Mouse (Mus musculus) neural tube, embryonic 12.5 days (tissue): ENCODE measurements around the gene Tyro3. TPM values are rescaled to one million over a fixed set of nuclear protein-coding genes. Genes with fewer than 3 reads are reported as not detected.

Experiments used
- ATAC-seq: fragments of 200-750 bp; cut with Nextera tagmentation; 2 replicates; pipeline ENCODE4 v1.8.0; 2017; ENCODE audit warnings: low read depth, mild to moderate bottlenecking, moderate TSS enrichment, moderate library complexity; ENCODE audit not compliant: low FRiP score
- H3K27ac ChIP-seq: fragments of 300-500 bp; sonication (generic); 2 replicates; pipeline ENCODE4 v1.5.1; 2016
- H3K27me3 ChIP-seq: fragments of 300-500 bp; sonication (generic); replicated peaks from 2 replicates; pipeline ENCODE4 v1.6.1; 2016; ENCODE audit warnings: mild to moderate bottlenecking
- H3K36me3 ChIP-seq: fragments of 300-500 bp; sonication (generic); 2 replicates; pipeline ENCODE4 v1.6.1; 2016; ENCODE audit warnings: mild to moderate bottlenecking
- H3K4me1 ChIP-seq: fragments of 300-500 bp; sonication (generic); 2 replicates; pipeline ENCODE4 v1.6.1; 2016
- H3K4me2 ChIP-seq: fragments of 300-500 bp; sonication (generic); replicated peaks from 2 replicates; pipeline ENCODE4 v1.6.1; 2016; ENCODE audit warnings: mild to moderate bottlenecking
- H3K4me3 ChIP-seq: fragments of 300-500 bp; sonication (generic); 2 replicates; pipeline ENCODE4 v1.5.1; 2016
- H3K9ac ChIP-seq: fragments of 300-500 bp; sonication (generic); 2 replicates; pipeline ENCODE4 v1.6.1; 2016; ENCODE audit warnings: mild to moderate bottlenecking
- H3K9me3 ChIP-seq: fragments of 300-500 bp; sonication (generic); 2 replicates; pipeline ENCODE4 v1.6.1; 2016; ENCODE audit warnings: mild to moderate bottlenecking
- WGBS: fragments of 180-500 bp; shearing (Covaris S2); methylation state at CpG from one replicate; pipeline ENCODE4 v1.1.7; 2016; 5-methylcytosine and 5-hydroxymethylcytosine counted together
- polyA plus RNA-seq: library from polyadenylated mRNA; unstranded; fragments of >200 nt; fragmentation: Nextera tagmentation; extraction: Ambion mirVana; gene quantifications from 2 replicates; pipeline ENCODE4 v1.2.1, GENCODE M21; 2016

Gene Tyro3
- polyA plus RNA-seq, 1 experiment from 2014 or later = 20.7 TPM

- H3K4me2 ChIP-seq = no peak overlapping the region
- H3K9me3 ChIP-seq = no peaks in the 10 kb centered on the region
- no peak overlapping the region for H3K9ac ChIP-seq
- peaks cover 14% of the 10 kb centered on the region for H3K4me1 ChIP-seq
- ATAC-seq = no peak
- no peak overlapping the region for H3K27ac ChIP-seq
- no peak overlapping the region for H3K4me3 ChIP-seq
- H3K27me3 ChIP-seq = no peaks in the 10 kb centered on the region; the same call in 1 of the 2 replicates
- peaks cover 48% of the 10 kb centered on the region for H3K36me3 ChIP-seq
- WGBS = 33% methylated on average over 4 of the region's 4 CpGs
Observed at GRCm38 (mm10) chr2:119808881-119809280, 11.3 kb downstream of the Tyro3 start.

- no peak overlapping the region for H3K9ac ChIP-seq
- WGBS = 83% methylated on average over 12 of the region's 12 CpGs
- no peaks in the 10 kb centered on the region for H3K27me3 ChIP-seq
- no peak overlapping the region for H3K4me3 ChIP-seq
- no peaks in the 10 kb centered on the region for H3K9me3 ChIP-seq
- no peak overlapping the region for H3K4me2 ChIP-seq
- no peak for ATAC-seq
- 0 out of 2 replicates have a peak, but pooled peaks cover 3% of the 10 kb centered on the region for H3K4me1 ChIP-seq
- peaks cover 46% of the 10 kb centered on the region for H3K36me3 ChIP-seq
- no peak overlapping the region for H3K27ac ChIP-seq
Observed at GRCm38 (mm10) chr2:119810890-119811289, 13.4 kb downstream of the Tyro3 start.

DNA sequence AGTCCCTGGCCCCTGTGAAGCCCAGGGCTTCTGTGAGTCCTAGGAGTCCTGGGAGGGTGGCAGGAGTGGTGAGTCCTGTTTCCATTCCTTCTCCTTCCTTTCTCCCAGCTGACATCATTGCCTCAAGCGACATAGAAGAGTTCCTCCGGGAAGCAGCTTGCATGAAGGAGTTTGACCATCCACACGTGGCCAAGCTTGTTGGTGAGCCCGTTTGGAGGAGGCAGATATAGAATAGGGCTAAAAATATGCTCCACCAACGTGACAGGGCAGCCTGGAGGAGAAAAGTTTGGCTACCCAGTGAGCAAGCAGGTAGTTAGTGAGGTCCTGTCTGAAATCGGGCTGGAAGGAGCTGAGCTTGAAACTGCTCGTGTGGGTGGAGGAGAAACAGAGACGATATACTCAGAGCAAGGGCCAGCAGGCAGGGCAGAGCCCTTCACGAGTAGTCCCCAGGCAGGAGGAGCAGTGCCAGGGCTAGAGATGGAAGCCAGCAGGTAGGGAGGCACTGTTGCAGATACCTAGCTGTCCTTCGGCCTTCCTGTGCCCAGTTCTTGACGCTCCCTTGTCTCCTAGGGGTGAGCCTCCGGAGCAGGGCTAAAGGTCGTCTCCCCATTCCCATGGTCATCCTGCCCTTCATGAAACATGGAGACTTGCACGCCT is 14.1 kb downstream of the Tyro3 start:
- Histone ChIP-seq H3K4me3 (no peak overlapping the region), H3K27me3 (no peaks in the 10 kb centered on the region), H3K9me3 (no peaks in the 10 kb centered on the region), H3K4me1 (0 out of 2 replicates have a peak, but pooled peaks cover 3% of the 10 kb centered on the region), H3K27ac (no peak overlapping the region), H3K36me3 (peaks cover 47% of the 10 kb centered on the region), H3K9ac (no peak overlapping the region), H3K4me2 (no peak overlapping the region)
- 89% methylated on average over 14 of the region's 14 CpGs for WGBS
- ATAC-seq = no peak

- no peak overlapping the region for H3K9ac ChIP-seq
- no peaks in the 10 kb centered on the region for H3K27me3 ChIP-seq
- H3K9me3 ChIP-seq = no peaks in the 10 kb centered on the region
- H3K27ac ChIP-seq = no peak overlapping the region
- H3K4me2 ChIP-seq = no peak overlapping the region
- H3K4me1 ChIP-seq = no peaks in the 10 kb centered on the region
- H3K4me3 ChIP-seq = no peak overlapping the region
- WGBS = 68% methylated on average over 7 of the region's 7 CpGs
- ATAC-seq = no peak
- H3K36me3 ChIP-seq = peaks cover 44% of the 10 kb centered on the region
Observed at GRCm38 (mm10) chr2:119814376-119814933, 16.9 kb downstream of the Tyro3 start.

GRCm38 (mm10) chr2:119816611-119817010 is 19.1 kb downstream of the Tyro3 start:
- no peaks in the 10 kb centered on the region for H3K4me1 ChIP-seq
- H3K27me3 ChIP-seq = no peaks in the 10 kb centered on the region
- 97% methylated on average over 13 of the region's 13 CpGs for WGBS
- H3K9me3 ChIP-seq = no peaks in the 10 kb centered on the region
- no peak overlapping the region for H3K27ac ChIP-seq
- ATAC-seq = no peak
- no peak overlapping the region for H3K4me3 ChIP-seq
- H3K9ac ChIP-seq = no peak overlapping the region
- H3K36me3 ChIP-seq = peaks cover 27% of the 10 kb centered on the region
- no peak overlapping the region for H3K4me2 ChIP-seq

- no peaks in the 10 kb centered on the region for H3K9me3 ChIP-seq
- ATAC-seq = no peak
- H3K4me2 ChIP-seq = no peak overlapping the region
- H3K4me1 ChIP-seq = no peaks in the 10 kb centered on the region
- H3K36me3 ChIP-seq = peaks cover 23% of the 10 kb centered on the region
- H3K27me3 ChIP-seq = no peaks in the 10 kb centered on the region
- WGBS = 93% methylated on average over 5 of the region's 5 CpGs
- no peak overlapping the region for H3K4me3 ChIP-seq
- no peak overlapping the region for H3K9ac ChIP-seq
- no peak overlapping the region for H3K27ac ChIP-seq
Observed at GRCm38 (mm10) chr2:119817047-119817446, 19.5 kb downstream of the Tyro3 start.

DNA sequence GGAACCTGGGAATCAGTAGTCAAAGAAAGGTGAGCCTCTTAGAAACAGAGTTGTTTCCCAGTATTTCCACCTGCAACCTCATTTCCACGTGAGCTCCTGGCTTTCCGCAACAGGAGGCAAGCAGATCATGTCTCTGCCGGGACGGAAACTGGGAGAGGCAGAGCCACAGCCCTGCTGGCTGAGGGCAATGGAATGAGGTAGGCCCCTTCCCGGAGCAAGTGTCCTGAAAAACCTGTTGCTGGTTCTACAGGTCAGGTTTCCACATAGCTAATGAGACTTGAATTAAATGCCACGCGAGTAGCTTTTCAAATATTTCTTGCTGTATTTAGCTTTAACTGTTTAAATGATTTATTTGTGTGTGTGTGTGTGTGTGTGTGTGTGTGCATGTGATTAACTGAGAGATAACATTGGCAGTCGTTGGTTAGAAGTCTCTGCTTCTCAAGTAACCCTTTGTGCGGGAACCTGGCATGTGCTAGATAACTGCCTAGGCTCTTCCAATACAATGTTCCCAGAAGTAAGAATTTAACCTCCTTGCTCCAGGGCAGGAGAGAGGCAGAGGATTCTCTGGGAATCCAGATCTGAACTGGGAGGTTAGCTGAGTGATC is 21.2 kb downstream of the Tyro3 start:
- 67% methylated on average over 9 of the region's 9 CpGs for WGBS
- Histone ChIP-seq H3K4me3 (no peak overlapping the region), H3K9ac (no peak overlapping the region), H3K4me1 (no peaks in the 10 kb centered on the region), H3K9me3 (no peaks in the 10 kb centered on the region), H3K4me2 (no peak overlapping the region), H3K27me3 (no peaks in the 10 kb centered on the region), H3K27ac (no peak overlapping the region), H3K36me3 (peaks cover 12% of the 10 kb centered on the region)
- no peak for ATAC-seq

DNA sequence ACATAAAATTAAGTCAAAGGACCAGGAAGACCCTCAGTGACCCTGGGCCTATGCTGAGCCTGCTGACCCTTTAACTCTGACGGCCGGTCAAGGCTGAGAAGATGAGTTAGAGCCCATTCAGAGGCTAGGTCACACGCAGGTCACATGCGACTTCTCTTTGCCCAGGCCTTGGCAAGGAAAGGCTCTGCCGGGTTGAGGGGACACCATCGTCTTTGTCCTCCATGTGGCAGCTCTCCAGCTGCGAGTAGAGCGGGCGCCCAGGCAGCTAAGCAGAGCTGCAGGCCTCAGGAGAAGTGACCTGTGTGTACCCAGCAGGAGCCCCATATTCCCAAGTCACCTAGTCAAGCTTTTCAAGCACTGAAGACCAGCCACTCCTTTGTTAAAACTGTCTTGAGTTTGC is 23.6 kb downstream of the Tyro3 start:
- ATAC-seq = no peak
- Histone ChIP-seq H3K36me3 (peaks cover 11% of the 10 kb centered on the region), H3K27ac (no peak overlapping the region), H3K4me2 (no peak overlapping the region), H3K9ac (no peak overlapping the region), H3K4me1 (no peaks in the 10 kb centered on the region), H3K9me3 (no peaks in the 10 kb centered on the region), H3K4me3 (no peak overlapping the region), H3K27me3 (no peaks in the 10 kb centered on the region)
- 77% methylated on average over 9 of the region's 9 CpGs for WGBS

- Histone ChIP-seq H3K4me2 (no peak overlapping the region), H3K4me1 (no peaks in the 10 kb centered on the region), H3K27me3 (no peaks in the 10 kb centered on the region), H3K9ac (no peak overlapping the region), H3K27ac (no peak overlapping the region), H3K4me3 (no peak overlapping the region), H3K9me3 (no peaks in the 10 kb centered on the region), H3K36me3 (no peaks in the 10 kb centered on the region)
- no peak for ATAC-seq
- 69% methylated on average over 2 of the region's 2 CpGs for WGBS
Observed at GRCm38 (mm10) chr2:119830579-119830978, 33.0 kb downstream of the Tyro3 start.

- H3K36me3 ChIP-seq = no peaks in the 10 kb centered on the region
- H3K9me3 ChIP-seq = no peaks in the 10 kb centered on the region
- no peak overlapping the region for H3K4me2 ChIP-seq
- no peaks in the 10 kb centered on the region for H3K4me1 ChIP-seq
- no peak overlapping the region for H3K4me3 ChIP-seq
- WGBS = 92% methylated on average over 4 of the region's 4 CpGs
- H3K27ac ChIP-seq = no peak overlapping the region
- H3K9ac ChIP-seq = no peak overlapping the region
- no peak for ATAC-seq
- H3K27me3 ChIP-seq = no peaks in the 10 kb centered on the region
Observed at GRCm38 (mm10) chr2:119834231-119834630, 36.7 kb downstream of the Tyro3 start.

DNA sequence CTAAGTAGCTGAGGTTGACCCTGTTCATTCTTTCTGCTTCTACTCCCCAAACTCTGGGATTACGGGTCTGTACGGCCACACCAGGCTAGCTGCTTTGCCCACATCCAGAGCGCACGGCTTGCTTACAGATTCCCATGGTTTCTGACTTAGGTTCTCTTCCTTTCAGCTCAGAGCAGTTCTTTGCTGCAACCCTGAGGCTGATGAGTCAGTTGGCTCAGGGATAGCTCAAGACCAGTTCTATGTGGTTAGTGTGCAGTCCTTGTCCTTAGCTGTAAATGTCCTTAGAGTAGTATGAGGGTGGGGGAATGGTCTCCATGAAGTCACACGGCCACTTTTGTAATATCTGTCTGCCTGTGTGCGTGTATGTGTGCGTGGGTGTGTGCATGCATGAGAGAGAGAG is 40.1 kb downstream of the Tyro3 start:
- no peak overlapping the region for H3K9ac ChIP-seq
- no peaks in the 10 kb centered on the region for H3K9me3 ChIP-seq
- H3K36me3 ChIP-seq = no peaks in the 10 kb centered on the region
- no peak overlapping the region for H3K4me2 ChIP-seq
- H3K4me1 ChIP-seq = no peaks in the 10 kb centered on the region
- H3K4me3 ChIP-seq = no peak overlapping the region
- WGBS = 94% methylated on average over 7 of the region's 7 CpGs
- H3K27ac ChIP-seq = no peak overlapping the region
- no peak for ATAC-seq
- H3K27me3 ChIP-seq = no peaks in the 10 kb centered on the region

GRCm38 (mm10) chr2:119838363-119839156 is 41.0 kb downstream of the Tyro3 start:
- Histone ChIP-seq H3K4me2 (no peak overlapping the region), H3K4me3 (no peak overlapping the region), H3K27ac (no peak overlapping the region), H3K9ac (no peak overlapping the region), H3K36me3 (no peaks in the 10 kb centered on the region), H3K27me3 (no peaks in the 10 kb centered on the region), H3K4me1 (no peaks in the 10 kb centered on the region), H3K9me3 (no peaks in the 10 kb centered on the region)
- ATAC-seq = no peak
- 84% methylated on average over 11 of the region's 11 CpGs for WGBS
